Mouse (Mus musculus) heart, embryonic 14.5 days (tissue): ENCODE data around the gene Dnajb13. TPM values are rescaled to one million over a fixed set of nuclear protein-coding genes. Genes with fewer than 3 reads are reported as not detected.

ENCODE experiments used
- ATAC-seq: fragments of 200-750 bp; cut with Nextera tagmentation; 2 replicates; pipeline ENCODE4 v1.8.0; 2017; ENCODE audit warnings: low read depth, moderate TSS enrichment; ENCODE audit not compliant: insufficient number of reproducible peaks, insufficient read depth, low FRiP score
- H3K27ac ChIP-seq, 2 experiments: fragments of 200-500 bp in 1 of 2; fragments of 300-500 bp in 1 of 2; sonication (generic) in 1 of 2; replicated peaks in 1 of 2; 2 replicates each; pipeline ENCODE4 v1.5.1; 2012 to 2014; ENCODE audit warnings: low read depth in 2 of 2, low read length in 2 of 2, control low read depth in 1 of 2, mild to moderate bottlenecking in 1 of 2, mixed read lengths in 1 of 2; ENCODE audit not compliant: control insufficient read depth in 1 of 2, insufficient read depth in 1 of 2
- H3K27me3 ChIP-seq: fragments of 300-500 bp; sonication (generic); 2 replicates; pipeline ENCODE4 v1.6.1; 2014; ENCODE audit warnings: mild to moderate bottlenecking, low read length, control low read depth; ENCODE audit not compliant: control insufficient read depth, insufficient read depth
- H3K36me3 ChIP-seq: fragments of 300-500 bp; sonication (generic); 2 replicates; pipeline ENCODE4 v1.6.1; 2014; ENCODE audit warnings: mild to moderate bottlenecking, control low read depth, low read length, mixed read lengths; ENCODE audit not compliant: control insufficient read depth, insufficient read depth
- H3K4me1 ChIP-seq, 2 experiments: fragments of 200-500 bp in 1 of 2; fragments of 300-500 bp in 1 of 2; sonication (generic) in 1 of 2; 2 replicates each; pipeline ENCODE4 v1.6.1; 2012 to 2014; ENCODE audit warnings: low read length in 2 of 2, control low read depth in 1 of 2, mixed read lengths in 1 of 2; ENCODE audit not compliant: control insufficient read depth in 2 of 2, insufficient read depth in 2 of 2
- H3K4me2 ChIP-seq: fragments of 300-500 bp; sonication (generic); 2 replicates; pipeline ENCODE4 v1.6.1; 2014; ENCODE audit warnings: mild to moderate bottlenecking, low read length
- H3K4me3 ChIP-seq, 2 experiments: fragments of 200-500 bp in 1 of 2; fragments of 300-500 bp in 1 of 2; sonication (generic) in 1 of 2; 2 replicates each; pipeline ENCODE4 v1.5.1; 2012 to 2014; ENCODE audit warnings: low read length in 2 of 2, mild to moderate bottlenecking in 2 of 2, control low read depth in 1 of 2, low read depth in 1 of 2, moderate library complexity in 1 of 2; ENCODE audit not compliant: control insufficient read depth in 1 of 2, insufficient read depth in 1 of 2
- H3K9ac ChIP-seq: fragments of 300-500 bp; sonication (generic); 2 replicates; pipeline ENCODE4 v1.6.1; 2014; ENCODE audit warnings: mild to moderate bottlenecking, low read length
- H3K9me3 ChIP-seq: fragments of 300-500 bp; sonication (generic); 2 replicates; pipeline ENCODE4 v1.6.1; 2016; ENCODE audit warnings: low read length, control low read depth; ENCODE audit not compliant: control insufficient read depth
- WGBS: fragments of 180-500 bp; shearing (Covaris S2); extraction: QIAGEN DNeasy Blood & Tissue Kit; methylation state at CpG from one replicate; pipeline ENCODE4 v1.1.7; 2014; 5-methylcytosine and 5-hydroxymethylcytosine counted together
- polyA plus RNA-seq: library from polyadenylated mRNA; unstranded; fragments of >200 nt; fragmentation: Nextera tagmentation; extraction: Ambion mirVana; gene quantifications from 2 replicates; pipeline ENCODE4 v1.2.1, GENCODE M21; 2014

Dnajb13 gene
- polyA plus RNA-seq, 1 experiment from 2014 or later, result not detected

DNA sequence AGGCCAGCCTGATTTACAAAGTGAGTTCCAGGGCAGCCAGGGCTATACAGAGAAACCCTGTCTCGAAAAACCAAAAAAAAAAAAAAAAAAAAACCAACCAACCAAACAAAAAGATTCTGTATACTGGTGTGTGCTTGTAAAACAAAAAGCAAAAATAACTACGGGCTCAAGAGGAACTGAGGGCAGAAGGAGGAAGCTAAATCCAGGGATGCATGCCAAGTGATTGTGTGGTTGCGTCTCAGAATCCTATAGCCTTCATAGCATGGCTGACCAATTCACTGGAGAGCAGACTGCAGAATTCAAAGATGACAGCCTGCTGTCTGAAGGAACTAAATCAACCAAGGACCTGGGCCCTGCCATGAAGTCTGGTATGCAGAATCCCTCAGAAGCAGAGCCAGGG is 19.5 kb upstream of the Dnajb13 start:
- no peaks in the 10 kb centered on the region for H3K27me3 ChIP-seq
- no peak overlapping the region for H3K9ac ChIP-seq
- 66% methylated on average over 3 of the region's 3 CpGs for WGBS
- no peak for ATAC-seq
- no peaks in the 10 kb centered on the region for H3K9me3 ChIP-seq
- H3K4me2 ChIP-seq, result no peak overlapping the region
- H3K4me1 ChIP-seq, result peaks cover 2 to 4% of the 10 kb centered on the region in 2 experiments
- H3K27ac ChIP-seq, result no peak overlapping the region
- H3K4me3 ChIP-seq, result no peak overlapping the region
- peaks cover 6% of the 10 kb centered on the region for H3K36me3 ChIP-seq

DNA sequence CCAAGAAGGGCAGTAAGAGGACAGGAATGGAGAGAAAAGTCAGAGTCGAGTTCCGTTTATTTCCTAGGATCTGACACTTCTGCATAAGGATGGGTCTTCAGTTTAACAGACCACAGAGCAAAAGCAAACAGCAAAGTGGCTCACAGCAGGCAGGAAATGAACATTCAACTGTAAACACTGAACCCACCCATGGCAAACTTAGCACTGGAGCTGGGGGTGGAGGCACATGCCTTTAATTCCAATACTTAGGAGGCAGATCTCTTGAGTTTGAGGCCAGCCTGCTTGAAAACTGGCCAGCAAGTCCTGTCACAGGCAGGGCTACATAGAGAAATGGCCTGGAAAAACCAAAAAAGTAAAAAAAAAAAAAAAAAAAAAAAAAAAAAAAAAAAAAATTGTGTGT is 18.7 kb upstream of the Dnajb13 start:
- H3K9me3 ChIP-seq, result no peaks in the 10 kb centered on the region
- no peak overlapping the region for H3K9ac ChIP-seq
- WGBS, result 57% methylated on average over 2 of the region's 2 CpGs
- H3K4me2 ChIP-seq, result no peak overlapping the region
- no peak overlapping the region for H3K4me3 ChIP-seq
- ATAC-seq, result no peak
- no peaks in the 10 kb centered on the region for H3K36me3 ChIP-seq
- H3K4me1 ChIP-seq, result peaks cover 2 to 4% of the 10 kb centered on the region in 2 experiments
- H3K27me3 ChIP-seq, result no peaks in the 10 kb centered on the region
- H3K27ac ChIP-seq, result no peak overlapping the region

DNA sequence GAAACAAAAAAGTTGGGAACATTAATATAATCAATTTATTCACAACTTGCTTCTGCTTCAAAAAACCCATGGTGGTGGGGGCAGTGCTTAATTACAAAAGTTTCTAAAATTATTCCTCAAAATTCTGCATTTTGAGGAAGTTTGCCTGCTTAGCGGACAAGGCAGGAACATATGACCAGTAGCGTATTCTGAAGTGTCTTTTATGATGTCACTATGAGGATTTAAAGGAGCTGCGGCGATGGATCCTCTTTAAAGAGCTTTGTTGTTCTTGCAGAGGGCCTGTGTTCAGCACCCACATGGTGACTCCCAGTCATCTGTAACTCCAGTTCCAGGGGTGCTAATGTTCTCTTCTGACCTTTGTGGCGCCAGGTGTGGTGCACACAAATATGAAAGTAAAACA is 16.0 kb upstream of the Dnajb13 start:
- no peaks in the 10 kb centered on the region for H3K9me3 ChIP-seq
- no peak overlapping the region for H3K4me2 ChIP-seq
- H3K27me3 ChIP-seq, result no peaks in the 10 kb centered on the region
- H3K4me1 ChIP-seq, result no peaks in the 10 kb centered on the region
- WGBS, result 89% methylated on average over 5 of the region's 5 CpGs
- H3K9ac ChIP-seq, result no peak overlapping the region
- no peak for ATAC-seq
- no peak overlapping the region for H3K4me3 ChIP-seq
- no peaks in the 10 kb centered on the region for H3K36me3 ChIP-seq
- H3K27ac ChIP-seq, result no peak overlapping the region

DNA sequence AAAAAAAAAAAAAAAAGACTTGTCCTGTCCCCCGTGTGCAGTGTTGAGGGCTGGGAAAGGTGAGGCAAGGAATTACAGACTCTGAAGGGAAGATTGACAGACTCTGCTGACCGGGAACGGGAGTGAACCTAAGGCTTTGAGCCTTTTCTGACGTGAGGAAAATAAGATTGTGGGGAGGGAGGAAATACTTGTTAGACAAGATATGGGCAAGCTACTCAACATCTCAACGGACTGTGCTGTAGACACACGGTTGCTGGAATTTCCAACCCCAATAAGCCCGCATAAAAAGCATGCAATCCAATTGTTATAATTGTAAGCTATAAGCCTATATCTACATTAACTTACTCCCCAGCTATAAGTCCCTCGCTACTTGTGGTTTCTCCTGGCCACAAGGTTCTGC is 9.9 kb upstream of the Dnajb13 start:
- Histone ChIP-seq H3K9me3 (no peaks in the 10 kb centered on the region), H3K27ac (no peak overlapping the region), H3K4me3 (no peak overlapping the region), H3K4me2 (no peak overlapping the region), H3K36me3 (no peaks in the 10 kb centered on the region), H3K27me3 (no peaks in the 10 kb centered on the region), H3K4me1 (no peaks in the 10 kb centered on the region), H3K9ac (no peak overlapping the region)
- ATAC-seq, result no peak
- 57% methylated on average over 8 of the region's 8 CpGs for WGBS

DNA sequence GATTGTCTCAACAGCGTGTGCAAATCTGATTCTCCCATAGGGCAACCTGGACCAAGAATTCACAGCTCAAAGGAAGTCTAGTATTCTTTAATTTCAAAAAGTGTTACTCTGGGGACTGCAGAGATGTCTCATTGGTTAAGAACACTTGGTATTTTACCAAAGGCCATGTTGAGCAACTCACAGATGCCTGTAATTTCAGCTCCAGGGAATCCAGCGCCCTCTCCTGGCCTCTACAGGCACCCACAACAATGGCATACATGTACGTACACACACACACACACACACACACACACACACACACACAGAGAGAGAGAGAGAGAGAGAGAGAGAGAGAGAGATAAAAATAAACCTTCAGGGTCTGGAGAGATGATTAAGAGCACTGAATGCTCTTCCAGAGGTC is 7.5 kb upstream of the Dnajb13 start:
- no peaks in the 10 kb centered on the region for H3K36me3 ChIP-seq
- H3K4me3 ChIP-seq, result no peak overlapping the region
- H3K27ac ChIP-seq, result no peak overlapping the region
- WGBS, result 74% methylated on average over 3 of the region's 3 CpGs
- no peaks in the 10 kb centered on the region for H3K27me3 ChIP-seq
- ATAC-seq, result no peak
- H3K9me3 ChIP-seq, result no peaks in the 10 kb centered on the region
- no peak overlapping the region for H3K4me2 ChIP-seq
- H3K4me1 ChIP-seq, result no peaks in the 10 kb centered on the region
- H3K9ac ChIP-seq, result no peak overlapping the region

DNA sequence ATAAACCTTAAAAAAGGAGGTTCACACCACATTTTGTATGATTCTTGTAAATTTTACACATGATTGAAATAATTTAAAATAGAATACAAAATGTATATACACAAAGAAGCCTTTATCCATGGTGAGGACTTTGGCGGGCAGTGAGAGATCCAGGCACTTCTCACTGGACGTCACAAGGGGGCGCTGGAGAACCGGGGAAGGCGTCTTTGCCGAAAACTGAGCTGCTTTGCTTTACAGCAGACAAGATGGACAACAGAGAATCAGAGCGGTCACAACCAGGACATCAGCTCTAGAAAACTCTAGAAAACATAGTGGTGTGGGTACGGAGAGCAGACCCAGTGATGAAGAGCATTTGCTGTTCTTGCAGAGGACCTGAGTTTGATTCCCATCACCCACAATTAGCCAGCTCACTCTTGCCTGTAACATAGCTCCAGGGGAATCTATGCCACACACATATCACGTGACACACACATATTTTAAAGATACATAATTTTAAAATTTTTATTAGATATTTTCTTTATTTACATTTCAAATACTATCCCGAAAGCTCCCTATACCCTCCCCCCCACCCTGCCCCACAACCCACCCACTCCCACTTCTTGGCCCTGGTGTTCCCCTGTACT is 6.0 kb upstream of the Dnajb13 start:
- Histone ChIP-seq H3K4me1 (no peaks in the 10 kb centered on the region), H3K27me3 (no peaks in the 10 kb centered on the region), H3K9me3 (no peaks in the 10 kb centered on the region), H3K4me3 (no peak overlapping the region), H3K36me3 (no peaks in the 10 kb centered on the region), H3K27ac (no peak overlapping the region), H3K9ac (no peak overlapping the region), H3K4me2 (peak overlapping the region; percentile 31)
- WGBS, result 19% methylated on average over 10 of the region's 10 CpGs
- ATAC-seq, result no peak

DNA sequence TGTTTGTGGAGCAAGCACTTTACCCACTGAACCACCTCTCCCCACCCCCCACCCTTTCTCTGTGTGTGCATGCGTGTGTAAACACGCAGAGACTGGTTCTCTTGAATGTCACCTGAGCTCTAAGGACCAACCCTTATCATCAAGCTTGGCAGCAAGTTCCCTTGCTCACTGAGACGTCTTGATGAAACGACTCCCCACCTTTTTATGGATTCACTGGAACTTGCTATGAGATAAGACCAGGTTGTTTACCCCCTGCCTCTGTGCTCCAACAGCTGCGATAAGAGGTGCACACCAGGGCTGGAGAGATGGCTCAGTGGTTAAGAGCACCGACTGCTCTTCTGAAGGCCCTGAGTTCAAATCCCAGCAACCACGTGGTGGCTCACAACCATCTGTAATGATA is 5.4 kb upstream of the Dnajb13 start:
- Histone ChIP-seq H3K9me3 (no peaks in the 10 kb centered on the region), H3K27ac (no peak overlapping the region), H3K9ac (no peak overlapping the region), H3K4me2 (no peak overlapping the region), H3K4me3 (no peak overlapping the region), H3K27me3 (no peaks in the 10 kb centered on the region), H3K4me1 (no peaks in the 10 kb centered on the region), H3K36me3 (no peaks in the 10 kb centered on the region)
- ATAC-seq, result no peak
- WGBS, result 54% methylated on average over 7 of the region's 7 CpGs

DNA sequence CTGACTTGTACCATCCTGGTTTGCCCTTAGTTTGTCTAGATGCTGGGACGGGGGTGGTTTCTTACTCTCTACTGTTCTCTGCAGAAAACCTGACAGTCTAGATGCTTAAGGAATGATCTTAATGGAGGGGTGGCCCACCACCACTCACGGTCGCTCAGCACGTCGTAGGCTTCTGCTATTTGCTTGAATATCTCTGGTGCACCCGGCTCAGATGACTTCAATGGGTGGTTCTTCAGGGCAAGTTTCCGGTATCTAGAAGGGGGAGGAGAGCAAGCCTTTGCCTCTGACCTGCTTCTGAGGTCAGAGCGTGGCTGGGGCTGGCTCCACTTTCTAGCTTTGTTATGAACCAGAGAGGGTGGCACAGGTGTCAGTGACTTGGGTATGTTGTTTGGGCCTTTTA is 3.2 kb downstream of the Dnajb13 start:
- 63% methylated on average over 8 of the region's 8 CpGs for WGBS
- no peaks in the 10 kb centered on the region; the same call in 1 of the 2 replicates for H3K27me3 ChIP-seq
- H3K4me3 ChIP-seq, result no peak overlapping the region
- no peak overlapping the region for H3K9ac ChIP-seq
- no peak for ATAC-seq
- H3K36me3 ChIP-seq, result no peaks in the 10 kb centered on the region
- no peak overlapping the region for H3K4me2 ChIP-seq
- no peak overlapping the region for H3K27ac ChIP-seq
- peaks cover 0 to 2% of the 10 kb centered on the region in 2 experiments; a peak in 1 of 4 replicates for H3K4me1 ChIP-seq
- H3K9me3 ChIP-seq, result no peaks in the 10 kb centered on the region
